Mouse (Mus musculus): ENCODE results near the gene Rgs9bp. TPM values are rescaled to one million over a fixed set of nuclear protein-coding genes. Genes with fewer than 3 reads are reported as not detected.

Rgs9bp gene
- 0.09 and 0.10 TPM in 2 replicates for polyA plus RNA-seq (2012; rRNA removed; ENCODE audit: low replicate concordance)

GRCm38 (mm10) chr7:35585191-35586054 lies at the start of gene Rgs9bp:
TSS of gene Rgs9bp (minus strand) at chr7:35585582.

GRCm38 (mm10) chr7:35586055-35586905 lies 898 bp upstream of the Rgs9bp start, which contains the start of gene Ankrd27:
TSS of gene Ankrd27 (plus strand) at chr7:35586244.

GRCm38 (mm10) chr7:35556205-35556603 lies 29.2 kb downstream of the Rgs9bp start, which contains the start of gene Nudt19:
TSS of gene Nudt19 (minus strand) at chr7:35556304.

GRCm38 (mm10) chr7:35537562-35537961 lies 47.8 kb downstream of the Rgs9bp start, which contains the start of gene Tdrd12:
TSS of gene Tdrd12 (minus strand) at chr7:35537745.

Other genes starting within 250 kb of the Rgs9bp start
- 4.6 and 4.8 TPM in 2 replicates for gene Faap24, start 188.7 kb downstream of the Rgs9bp start, polyA plus RNA-seq (2012; rRNA removed; ENCODE audit: low replicate concordance)
- gene Cep89, start 188.5 kb downstream of the Rgs9bp start, polyA plus RNA-seq (2012; rRNA removed; ENCODE audit: low replicate concordance): 10.5 and 17.6 TPM in 2 replicates
- 0.10 TPM in 1 of 2 replicates, not detected in the other for gene Slc7a9, start 136.8 kb downstream of the Rgs9bp start, polyA plus RNA-seq (2012; rRNA removed; ENCODE audit: low replicate concordance)
- gene Tdrd12, start 47.8 kb downstream of the Rgs9bp start, polyA plus RNA-seq (2012; rRNA removed; ENCODE audit: low replicate concordance): 0.24 TPM in 1 of 2 replicates, not detected in the other
- 36.9 and 59.9 TPM in 2 replicates for gene Nudt19, start 29.3 kb downstream of the Rgs9bp start, polyA plus RNA-seq (2012; rRNA removed; ENCODE audit: low replicate concordance)
- gene Ankrd27, start 662 bp upstream of the Rgs9bp start, polyA plus RNA-seq (2012; rRNA removed; ENCODE audit: low replicate concordance): 29.2 and 32.7 TPM in 2 replicates
- 20.3 and 32.6 TPM in 2 replicates for gene Pdcd5, start 61.9 kb upstream of the Rgs9bp start, polyA plus RNA-seq (2012; rRNA removed; ENCODE audit: low replicate concordance)
- 3.7 and 6.6 TPM in 2 replicates for gene Dpy19l3, start 168.9 kb upstream of the Rgs9bp start, polyA plus RNA-seq (2012; rRNA removed; ENCODE audit: low replicate concordance)
- gene Zfp507, start 217.4 kb upstream of the Rgs9bp start, polyA plus RNA-seq (2012; rRNA removed; ENCODE audit: low replicate concordance): 5.7 and 6.5 TPM in 2 replicates

Data from mammary gland, adult 2 months (tissue).